Mouse (Mus musculus): ENCODE results near the gene Tigit. TPM values are rescaled to one million over a fixed set of nuclear protein-coding genes. Genes with fewer than 3 reads are reported as not detected.
A peak's percentile ranks its signal among the peaks of the same experiment; 100 is the strongest.

Gene Tigit
- total RNA-seq (2014; fragmentation: Nextera tagmentation): not detected in 2 replicates
- not detected in 2 replicates for total RNA-seq (2017)

GRCm38 (mm10) chr16:43663978-43664579 lies at the start of gene Tigit:
TSS of gene Tigit (minus strand) at chr16:43664146.
- no peak for ATAC-seq (replicated peaks; ENCODE audit: poor library complexity, severe bottlenecking)

- no peak for ATAC-seq (replicated peaks; ENCODE audit: poor library complexity, severe bottlenecking)
These were observed 47.4 kb upstream of the Tigit start for GRCm38 (mm10) chr16:43711361-43711760.

- no peak for ATAC-seq (replicated peaks; ENCODE audit: poor library complexity, severe bottlenecking)
These were observed 46.7 kb upstream of the Tigit start for GRCm38 (mm10) chr16:43710651-43711050.

- ATAC-seq (replicated peaks; ENCODE audit: poor library complexity, severe bottlenecking): no peak; the same call in 1 of the 2 replicates
These were observed 46.2 kb upstream of the Tigit start for GRCm38 (mm10) chr16:43710134-43710475.

GRCm38 (mm10) chr16:43709432-43710133 lies 45.6 kb upstream of the Tigit start:
- peak; percentile 82 for ATAC-seq (replicated peaks; ENCODE audit: poor library complexity, severe bottlenecking)

- no peak for ATAC-seq (replicated peaks; ENCODE audit: poor library complexity, severe bottlenecking)
These were observed 45.1 kb upstream of the Tigit start for GRCm38 (mm10) chr16:43709062-43709413.

- ATAC-seq (replicated peaks; ENCODE audit: poor library complexity, severe bottlenecking): no peak
These were observed 44.6 kb upstream of the Tigit start for GRCm38 (mm10) chr16:43708335-43709061.

- ATAC-seq (replicated peaks; ENCODE audit: poor library complexity, severe bottlenecking): no peak
These were observed 38.0 kb upstream of the Tigit start for GRCm38 (mm10) chr16:43701765-43702504.

GRCm38 (mm10) chr16:43700575-43700974 lies 36.6 kb upstream of the Tigit start:
- no peak for ATAC-seq (replicated peaks; ENCODE audit: poor library complexity, severe bottlenecking)

- ATAC-seq (replicated peaks; ENCODE audit: poor library complexity, severe bottlenecking): peak; percentile 100
These were observed 35.0 kb upstream of the Tigit start for GRCm38 (mm10) chr16:43698735-43699649.

- no peak for ATAC-seq (replicated peaks; ENCODE audit: poor library complexity, severe bottlenecking)
These were observed 33.8 kb upstream of the Tigit start for GRCm38 (mm10) chr16:43697772-43698171.

GRCm38 (mm10) chr16:43695852-43696251 lies 31.9 kb upstream of the Tigit start:
- no peak for ATAC-seq (replicated peaks; ENCODE audit: poor library complexity, severe bottlenecking)

GRCm38 (mm10) chr16:43694104-43694503 lies 30.2 kb upstream of the Tigit start:
- ATAC-seq (replicated peaks; ENCODE audit: poor library complexity, severe bottlenecking): no peak

- no peak for ATAC-seq (replicated peaks; ENCODE audit: poor library complexity, severe bottlenecking)
These were observed 28.7 kb upstream of the Tigit start for GRCm38 (mm10) chr16:43692611-43693010.

- ATAC-seq (replicated peaks; ENCODE audit: poor library complexity, severe bottlenecking): no peak
These were observed 27.8 kb upstream of the Tigit start for GRCm38 (mm10) chr16:43691741-43692140.

- ATAC-seq (replicated peaks; ENCODE audit: poor library complexity, severe bottlenecking): no peak
These were observed 27.0 kb upstream of the Tigit start for GRCm38 (mm10) chr16:43690912-43691311.

GRCm38 (mm10) chr16:43690211-43690690 lies 26.3 kb upstream of the Tigit start:
- no peak for ATAC-seq (replicated peaks; ENCODE audit: poor library complexity, severe bottlenecking)

- no peak for ATAC-seq (replicated peaks; ENCODE audit: poor library complexity, severe bottlenecking)
These were observed 24.0 kb upstream of the Tigit start for GRCm38 (mm10) chr16:43687968-43688367.

- ATAC-seq (replicated peaks; ENCODE audit: poor library complexity, severe bottlenecking): no peak
These were observed 10.5 kb upstream of the Tigit start for GRCm38 (mm10) chr16:43674400-43674799.

- no peak for ATAC-seq (replicated peaks; ENCODE audit: poor library complexity, severe bottlenecking)
These were observed 8.8 kb upstream of the Tigit start for GRCm38 (mm10) chr16:43672697-43673096.

Measured in granulocyte monocyte progenitor cell, adult 5-6 weeks (primary cell).